Mouse (Mus musculus) yolk sac, embryonic 10.5 days (tissue): Measurements from ENCODE around the gene Tnfaip8l3.

Source experiments
- DNase-seq: peaks from one replicate; pipeline ENCODE4 v3.0.0-alpha.2; 2017; ENCODE audit warnings: low spot score

Gene Tnfaip8l3

DNA sequence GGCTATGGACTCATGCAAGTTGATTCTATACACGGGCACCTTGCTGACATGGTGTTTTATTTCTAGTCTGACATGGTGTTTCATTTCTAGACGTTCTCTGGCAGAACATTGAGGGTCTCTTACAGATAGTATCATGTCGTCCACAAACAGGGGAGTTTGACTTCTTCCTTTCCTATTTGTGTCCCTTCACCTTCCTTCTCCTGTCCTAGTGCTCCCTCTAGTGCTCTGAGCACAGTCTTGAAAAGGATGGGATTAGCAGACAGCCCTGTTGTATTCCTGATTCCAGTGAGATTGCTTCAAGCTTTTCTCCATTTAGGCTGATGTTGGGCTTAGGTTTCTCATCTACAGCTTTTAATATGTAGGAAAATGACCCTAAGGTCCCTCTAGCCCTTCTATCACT lies 81.2 kb downstream of the Tnfaip8l3 start:
- DNase-seq: no peak

DNA sequence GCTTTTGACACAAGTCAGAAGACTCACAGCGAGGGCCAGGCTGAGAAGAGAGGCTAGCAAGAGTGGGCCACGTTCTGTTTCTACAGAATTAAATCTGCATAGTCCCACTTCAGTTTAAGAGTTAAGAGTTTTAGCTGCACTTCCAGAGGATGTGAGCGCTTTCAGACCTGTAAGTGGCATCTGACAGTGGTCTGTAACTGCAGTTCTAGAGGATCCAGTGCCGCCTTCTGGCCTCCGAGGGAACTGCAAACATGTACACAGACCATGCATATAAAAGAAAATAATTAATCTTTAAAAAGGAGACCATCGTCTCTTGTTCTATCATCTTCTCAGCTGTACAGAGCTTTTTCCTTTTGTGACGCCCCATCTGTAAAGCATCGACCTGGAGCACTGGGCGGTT lies 83.3 kb downstream of the Tnfaip8l3 start:
- peak; percentile 14 for DNase-seq

DNA sequence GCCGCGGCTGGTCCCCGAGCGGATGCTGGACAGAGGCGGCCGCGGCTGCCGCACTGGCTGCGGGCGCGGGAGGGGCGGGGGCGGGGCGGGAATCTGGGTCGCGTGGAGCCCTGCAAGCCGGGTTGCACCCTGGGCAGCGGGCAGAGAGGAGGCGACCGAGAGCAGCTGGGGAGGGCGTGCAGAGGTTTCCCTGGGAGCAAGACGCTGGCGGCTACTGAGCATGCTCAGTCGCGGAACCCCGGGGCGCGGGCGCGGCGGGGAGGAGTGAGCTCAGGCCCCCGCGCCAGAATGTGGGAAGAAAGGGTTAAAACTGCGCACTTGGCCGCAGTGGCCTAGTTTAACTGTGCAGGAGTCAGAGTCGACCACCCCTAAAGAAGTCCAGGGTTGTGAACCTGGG lies 93.1 kb downstream of the Tnfaip8l3 start, which contains the start of gene Elmod1:
Gene Elmod1, minus strand, starts transcription at position 180 of the 397 bp plus-strand sequence.
- DNase-seq: peak; percentile 32

DNA sequence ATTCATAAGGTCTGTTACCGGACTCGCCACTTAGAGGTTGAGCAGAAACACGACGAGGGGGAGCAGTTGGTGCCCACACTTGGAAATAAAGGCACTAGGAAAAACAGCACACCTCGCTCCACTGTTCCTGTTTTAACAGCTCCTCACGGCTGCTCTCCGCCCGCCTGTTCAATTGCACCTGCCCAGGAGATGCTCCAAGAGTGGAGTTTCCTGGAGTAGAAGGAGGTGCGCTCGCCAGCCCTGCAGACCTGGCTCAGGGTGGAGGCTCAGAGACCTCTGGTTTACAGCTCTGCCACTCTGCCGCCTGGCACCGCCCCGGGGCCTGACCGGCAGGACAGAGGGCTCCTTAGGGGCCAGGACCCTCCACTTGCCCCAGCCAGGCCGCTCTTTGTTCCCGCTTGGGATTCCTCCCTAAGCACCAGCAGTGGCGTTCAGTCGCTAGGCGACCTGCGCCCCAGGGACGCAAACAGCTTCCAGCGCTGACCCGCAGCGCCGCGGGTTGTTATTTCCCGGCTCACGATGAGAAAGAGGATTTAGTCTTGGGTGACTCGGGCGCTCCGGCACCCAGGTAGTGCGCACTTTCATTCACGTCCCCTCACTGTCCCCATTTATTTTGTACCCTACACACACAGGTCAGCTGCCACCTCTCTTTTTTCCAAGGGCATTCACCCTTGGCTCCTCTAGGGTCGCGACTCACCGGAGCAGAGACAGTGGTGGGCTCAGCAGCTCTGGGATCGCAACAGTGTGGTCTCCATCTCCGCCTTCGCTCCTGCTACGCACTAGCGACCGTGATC lies 93.7 kb downstream of the Tnfaip8l3 start:
- no peak for DNase-seq

DNA sequence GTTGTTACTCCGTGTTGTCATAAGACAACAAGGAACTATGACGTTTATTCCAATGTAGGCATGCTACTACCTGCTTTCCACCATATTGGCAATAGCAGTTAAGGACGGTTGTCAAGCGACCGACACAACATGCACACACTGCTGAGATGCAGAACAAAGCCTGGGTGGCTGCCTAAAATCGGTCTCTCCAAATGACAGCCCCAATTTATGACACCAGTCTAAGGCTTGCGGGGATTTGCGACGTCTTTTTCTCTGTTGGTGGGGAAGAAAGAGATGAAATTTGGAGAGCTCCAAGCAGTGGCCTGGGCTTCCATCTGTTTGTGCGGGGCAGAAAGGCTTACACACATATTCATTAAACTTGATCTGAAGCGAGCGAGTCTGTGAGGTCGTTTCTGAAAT lies 94.3 kb downstream of the Tnfaip8l3 start:
- no peak for DNase-seq
